Mouse (Mus musculus) 3134 (cell line): ENCODE data around the gene Trpm2.
"Not testable (repeated sequence)": the region's sequence is repeated elsewhere in the genome, so short reads cannot be mapped to it uniquely, and the experiment has no call there.

Experiments used
- DNase-seq: peaks from one replicate; pipeline ENCODE4 v3.0.0-alpha.2; 2011; ENCODE audit warnings: low spot score; ENCODE audit not compliant: insufficient read length; ENCODE audit errors: extremely low read depth

Trpm2 gene

DNA sequence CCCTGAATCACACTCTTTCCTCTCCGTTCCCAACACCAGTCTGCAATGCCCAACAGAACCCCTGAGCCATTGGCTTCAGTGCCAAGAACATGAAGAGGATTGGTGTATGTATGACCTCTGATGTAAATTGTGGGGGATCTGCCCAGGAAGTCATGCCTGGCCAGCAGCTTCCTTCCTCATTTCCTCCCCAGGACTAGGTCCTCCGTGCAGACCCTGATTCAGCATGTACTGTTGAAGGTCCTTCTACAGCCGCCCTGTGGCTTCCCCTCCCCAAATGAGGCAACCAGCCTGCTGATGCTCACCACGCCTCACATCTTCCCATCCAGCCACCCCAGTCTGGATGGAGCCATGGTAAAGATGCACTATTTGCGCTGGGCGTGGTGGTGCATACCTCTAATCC, at the start of gene Trpm2:
TSS of gene Trpm2 (minus strand) at position 83 of the 400 bp plus-strand sequence.
- DNase-seq, result no peak

DNA sequence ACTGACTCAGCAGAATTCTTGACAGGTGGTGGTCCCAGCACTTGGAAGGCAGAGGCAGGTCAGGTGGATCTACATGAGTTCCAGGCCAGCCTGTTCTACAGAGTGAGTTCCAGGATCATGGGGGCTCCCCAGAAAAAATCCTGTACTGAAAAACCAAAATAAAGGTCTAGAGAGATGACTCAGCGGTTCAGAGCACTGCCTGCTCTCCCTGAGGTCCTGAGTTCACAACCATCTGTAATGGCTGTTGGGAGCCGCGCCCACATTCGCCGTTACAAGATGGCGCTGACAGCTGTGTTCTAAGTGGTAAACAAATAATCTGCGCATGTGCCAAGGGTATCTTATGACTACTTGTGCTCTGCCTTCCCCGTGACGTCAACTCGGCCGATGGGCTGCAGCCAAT, 49.6 kb upstream of the Trpm2 start:
- not testable (repeated sequence) for DNase-seq

DNA sequence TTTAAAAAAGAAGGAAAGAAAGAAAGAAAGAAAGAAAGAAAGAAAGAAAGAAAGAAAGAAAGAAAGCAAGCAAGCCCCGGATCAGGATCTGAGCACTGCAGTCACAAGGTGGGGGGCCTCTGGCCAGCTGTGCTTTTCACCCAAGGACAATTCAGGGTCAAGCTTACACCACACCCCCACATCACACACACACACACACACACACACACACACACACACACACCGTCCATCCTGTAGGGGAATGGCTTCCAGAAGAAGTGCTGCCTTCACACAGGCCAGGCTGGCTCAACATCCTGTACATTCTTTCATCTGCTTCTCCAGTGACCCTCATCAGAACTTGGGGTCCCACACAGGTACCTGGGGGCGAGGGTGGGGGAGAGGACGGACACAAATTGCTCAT, 48.9 kb upstream of the Trpm2 start:
- no peak for DNase-seq

DNA sequence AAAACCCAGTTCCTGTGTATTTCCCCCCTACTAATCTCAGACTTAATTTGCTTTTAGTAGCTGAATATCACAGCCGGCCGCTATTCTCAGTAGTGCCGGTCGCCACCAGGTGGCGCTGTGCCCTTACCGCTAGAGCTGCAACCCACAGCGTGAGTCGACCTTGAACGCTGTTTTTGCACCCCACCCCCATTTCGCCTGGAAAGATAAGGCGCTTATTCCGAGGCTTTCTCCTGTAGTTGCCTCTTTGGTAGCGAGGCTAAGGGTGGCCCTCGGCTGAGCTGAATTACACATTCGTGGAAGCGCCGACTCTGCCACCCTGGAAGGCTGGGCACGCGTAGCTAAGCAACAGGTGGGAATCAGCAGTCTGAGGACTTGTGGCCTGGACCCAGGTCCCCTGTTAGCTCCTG, 48.4 kb upstream of the Trpm2 start:
- peak; percentile 67 for DNase-seq

DNA sequence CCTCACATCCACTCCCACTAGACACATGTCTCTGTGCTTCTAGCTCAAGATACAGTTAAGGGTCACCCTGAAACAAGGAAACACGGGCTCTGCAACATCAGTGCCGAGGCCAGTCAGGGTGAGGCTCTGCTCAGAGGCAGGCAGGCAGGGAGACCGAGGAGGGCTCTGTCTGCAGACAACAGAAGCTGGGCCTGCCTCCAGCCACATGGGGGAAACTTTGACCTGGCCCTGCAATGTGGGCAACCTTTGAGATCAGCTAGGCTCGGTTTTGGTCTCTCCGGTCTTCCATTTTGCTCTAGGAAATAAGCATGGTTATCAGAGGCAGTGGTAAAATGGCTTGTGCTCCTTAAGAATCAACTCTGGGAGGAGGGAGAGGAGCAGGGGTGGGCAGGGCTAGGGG, 46.0 kb upstream of the Trpm2 start:
- no peak for DNase-seq

DNA sequence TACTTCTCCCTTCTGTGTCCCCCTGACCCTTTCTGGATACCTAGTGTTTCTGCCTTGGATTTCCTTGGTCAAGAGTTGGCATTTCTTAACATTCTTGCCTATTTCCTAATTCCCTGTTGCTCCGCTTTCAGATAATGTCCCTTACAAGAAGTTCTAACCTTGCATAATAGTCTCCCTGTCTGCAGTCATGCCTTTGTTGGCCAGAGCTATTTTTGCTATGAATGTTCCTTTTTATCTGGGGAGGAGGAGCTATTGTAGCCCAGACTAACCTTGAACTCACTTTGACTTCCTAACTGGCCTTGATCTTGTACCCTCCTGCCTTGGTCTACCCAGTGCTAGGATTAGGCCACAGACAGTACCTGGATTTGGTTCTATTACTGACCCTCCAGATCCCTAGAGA, 45.1 kb upstream of the Trpm2 start:
- no peak for DNase-seq

DNA sequence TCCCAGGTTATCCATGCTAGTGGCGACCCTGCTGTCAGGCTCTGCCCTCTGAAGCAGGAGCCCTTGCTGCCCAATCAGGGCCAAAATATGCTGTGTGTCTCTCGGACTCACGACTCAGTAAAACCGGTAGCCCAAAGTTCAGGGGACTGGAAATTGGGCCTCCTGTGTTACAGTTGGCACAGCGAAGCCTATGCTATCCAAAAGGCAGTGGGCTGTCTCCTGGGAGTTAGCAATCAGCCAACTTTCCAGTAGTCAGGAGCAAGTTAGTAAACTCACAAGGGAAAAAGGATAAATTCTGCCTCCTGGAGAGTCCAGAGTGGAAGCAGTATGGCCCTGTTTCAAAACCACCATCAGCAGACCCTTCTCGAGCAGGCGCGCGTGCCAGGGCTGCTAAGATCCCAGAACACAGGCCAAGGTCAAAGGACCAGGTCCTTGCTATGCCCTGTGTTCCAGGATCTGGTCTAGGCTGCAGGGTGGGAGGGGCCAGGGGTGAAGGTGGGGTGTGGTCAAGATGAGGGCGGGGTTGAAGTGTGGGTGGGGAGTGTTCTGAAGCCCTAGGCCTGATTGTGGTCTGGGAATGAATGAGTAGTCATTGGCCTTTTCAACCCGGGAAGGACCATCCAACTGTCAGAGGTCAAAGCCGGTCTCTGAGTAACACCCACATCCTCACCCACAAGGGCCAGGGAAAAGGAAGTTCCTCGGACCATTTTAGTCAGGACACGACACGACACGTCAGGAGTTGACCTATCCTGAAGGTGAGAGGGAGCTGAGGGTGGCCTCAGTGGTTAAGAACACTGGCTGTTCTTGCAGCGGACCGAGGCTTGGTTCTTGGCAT, 42.5 kb upstream of the Trpm2 start:
- peak; percentile 34 for DNase-seq

DNA sequence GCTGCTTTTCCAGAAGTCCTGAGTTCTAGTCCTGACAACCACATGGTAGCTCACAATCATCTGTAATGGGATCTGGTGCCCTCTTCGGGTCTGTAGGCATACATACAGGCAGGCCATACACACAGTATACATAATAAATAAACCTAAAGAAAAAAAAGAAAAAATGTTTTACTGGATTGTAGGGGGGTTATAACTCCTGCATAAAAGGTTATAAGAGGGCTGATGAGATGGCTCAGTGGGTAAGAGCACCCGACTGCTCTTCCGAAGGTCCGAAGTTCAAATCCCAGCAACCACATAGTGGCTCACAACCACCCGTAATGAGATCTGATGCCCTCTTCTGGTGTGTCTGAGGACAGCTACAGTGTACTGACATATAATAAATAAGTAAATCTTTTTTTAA, 40.8 kb upstream of the Trpm2 start:
- DNase-seq, result not testable (repeated sequence)

DNA sequence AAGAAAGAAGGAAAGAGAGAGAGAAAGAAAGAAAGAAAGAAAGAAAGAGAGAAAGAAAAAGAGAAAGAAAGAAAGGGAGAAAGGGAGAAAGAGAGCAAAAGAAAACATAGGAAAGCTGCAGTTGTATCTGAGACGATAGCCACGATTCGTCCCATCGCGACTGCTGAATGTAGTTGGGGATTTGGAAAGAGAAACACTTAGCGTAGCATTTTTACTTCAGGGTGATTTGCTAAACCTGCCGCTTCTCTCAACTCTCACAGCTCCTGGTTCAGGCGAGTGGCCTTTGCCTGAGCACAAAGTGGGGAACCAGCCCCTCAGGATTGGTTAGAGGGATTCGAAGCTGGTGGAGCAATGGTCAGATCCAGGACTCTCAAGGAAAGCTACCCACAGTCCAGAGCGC, 40.0 kb upstream of the Trpm2 start:
- DNase-seq, result no peak

DNA sequence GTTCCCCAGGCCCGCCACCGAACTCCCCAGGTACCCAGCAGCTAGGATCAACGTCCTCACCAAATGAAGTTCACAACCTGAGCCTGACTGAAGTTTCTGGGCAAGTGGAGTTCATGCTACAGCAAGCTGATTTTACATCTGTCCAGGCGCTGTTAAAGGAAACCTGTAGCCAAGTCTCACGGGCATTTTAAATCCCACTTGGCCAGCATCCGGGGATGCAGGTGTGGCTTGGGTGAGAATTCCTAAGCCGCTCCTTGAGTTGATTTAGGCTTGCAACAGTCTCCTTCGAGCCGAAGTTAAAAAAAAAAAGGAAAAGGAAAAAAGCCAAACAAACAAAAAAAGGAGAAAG, 39.6 kb upstream of the Trpm2 start, which contains the start of gene Pfkl:
TSS of gene Pfkl (minus strand) at position 139 of the 349 bp plus-strand sequence.
- no peak for DNase-seq

DNA sequence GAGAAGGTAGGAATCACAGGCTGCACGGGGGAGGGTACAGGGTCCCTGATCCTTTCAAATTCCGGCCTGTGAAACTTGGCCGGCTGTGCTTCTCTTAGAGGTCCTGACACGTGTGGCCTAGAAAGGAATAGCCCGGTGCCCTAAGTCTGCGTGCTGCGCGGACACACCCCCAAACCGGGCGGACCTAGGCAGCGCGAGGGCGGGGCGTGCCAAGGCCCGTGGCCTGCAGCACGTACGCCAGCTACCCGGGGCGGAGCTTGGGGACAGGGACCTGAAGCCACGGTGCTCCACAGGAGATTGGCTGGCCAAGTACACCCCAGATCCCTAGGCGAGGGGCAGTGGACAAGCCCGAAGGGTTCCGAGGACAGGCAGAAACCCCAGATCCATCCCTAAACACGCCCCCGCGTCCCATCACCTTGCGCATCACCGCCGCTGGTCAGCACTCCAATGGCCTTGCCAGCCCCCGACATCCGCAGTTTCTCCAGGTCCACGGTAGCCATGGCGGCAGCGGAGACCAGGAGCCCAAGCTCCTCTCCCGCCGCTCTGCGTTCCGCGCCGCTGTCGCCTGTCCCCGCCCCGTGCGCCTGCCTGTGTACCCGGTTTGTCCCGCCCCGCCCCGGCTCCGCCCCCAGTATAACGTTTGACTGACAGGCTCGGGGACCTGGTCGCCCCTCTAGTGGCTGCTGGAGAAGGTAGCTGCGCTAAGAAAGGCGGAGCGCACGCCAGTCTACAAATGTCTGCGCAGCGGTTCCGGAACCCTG, 39.0 kb upstream of the Trpm2 start:
- peak; percentile 98 for DNase-seq

DNA sequence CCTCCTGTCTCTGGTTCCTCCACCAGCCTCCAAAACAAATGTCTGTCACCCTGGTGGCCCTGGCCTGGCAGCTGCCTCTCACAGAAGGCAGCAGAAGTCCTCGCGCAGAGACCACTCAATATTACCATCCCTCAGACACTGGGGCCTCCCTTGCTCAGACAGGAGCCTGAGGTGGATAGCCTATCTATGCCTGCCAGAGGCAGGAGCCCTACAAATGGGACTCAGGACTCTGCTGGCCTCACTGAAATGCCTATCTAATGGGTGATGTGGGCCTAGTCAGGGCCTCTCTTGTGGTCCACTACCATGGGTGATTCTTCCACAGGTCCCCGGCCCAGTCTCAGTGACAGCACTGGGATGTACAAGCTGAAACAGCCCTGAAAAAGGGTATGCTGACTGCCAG, 37.8 kb upstream of the Trpm2 start:
- no peak for DNase-seq

DNA sequence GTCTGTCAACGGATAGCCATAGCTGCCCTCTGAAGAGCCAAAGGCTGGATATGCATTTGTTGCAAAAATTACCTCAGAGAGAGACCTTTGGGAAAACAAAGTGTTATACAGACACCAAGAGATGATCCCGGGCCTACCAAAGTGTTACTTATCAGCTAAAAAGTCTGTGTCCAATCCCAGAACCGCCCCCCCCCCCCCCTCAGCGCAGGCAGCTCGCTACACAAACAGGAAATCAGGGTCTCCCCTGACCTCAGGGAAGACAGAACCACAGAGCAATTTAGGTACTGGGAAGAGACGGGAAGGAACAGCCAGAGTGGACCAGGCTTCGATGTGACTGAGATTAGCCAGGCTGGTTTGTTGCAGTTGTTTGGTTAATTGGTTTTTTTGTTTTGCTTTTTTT, 36.8 kb upstream of the Trpm2 start:
- no peak for DNase-seq

DNA sequence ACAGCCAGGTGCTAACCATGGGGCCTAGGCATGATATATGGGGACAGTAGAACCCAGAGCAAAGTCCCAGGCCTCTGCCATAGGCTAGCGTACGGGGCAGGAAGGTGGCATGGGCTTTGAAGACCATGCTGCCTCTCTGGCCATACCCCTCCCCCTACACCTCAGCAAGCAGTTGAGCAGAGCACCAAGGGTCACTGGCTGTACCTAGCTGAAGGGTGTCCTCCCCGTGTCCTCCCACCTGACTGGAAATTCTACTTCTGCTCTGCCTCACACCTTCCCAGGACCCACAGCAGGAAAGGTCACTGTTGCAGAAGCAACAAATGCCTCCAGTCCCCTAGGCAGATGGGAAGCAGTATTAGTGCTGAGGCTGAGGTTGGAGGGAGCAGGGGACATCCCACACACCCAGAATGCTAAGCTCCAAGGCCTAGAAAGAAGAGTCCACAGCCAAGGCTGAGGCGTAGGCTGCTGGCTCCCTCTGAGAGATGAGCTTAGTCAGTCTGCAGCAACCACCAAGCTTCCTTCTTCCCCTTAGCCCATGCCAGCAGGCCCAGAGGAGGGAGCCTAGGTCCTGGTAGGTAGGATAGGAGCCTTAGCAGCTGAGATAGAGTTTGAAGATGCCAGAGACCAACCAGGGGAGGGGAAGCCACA, 35.6 kb upstream of the Trpm2 start:
- DNase-seq, result no peak

DNA sequence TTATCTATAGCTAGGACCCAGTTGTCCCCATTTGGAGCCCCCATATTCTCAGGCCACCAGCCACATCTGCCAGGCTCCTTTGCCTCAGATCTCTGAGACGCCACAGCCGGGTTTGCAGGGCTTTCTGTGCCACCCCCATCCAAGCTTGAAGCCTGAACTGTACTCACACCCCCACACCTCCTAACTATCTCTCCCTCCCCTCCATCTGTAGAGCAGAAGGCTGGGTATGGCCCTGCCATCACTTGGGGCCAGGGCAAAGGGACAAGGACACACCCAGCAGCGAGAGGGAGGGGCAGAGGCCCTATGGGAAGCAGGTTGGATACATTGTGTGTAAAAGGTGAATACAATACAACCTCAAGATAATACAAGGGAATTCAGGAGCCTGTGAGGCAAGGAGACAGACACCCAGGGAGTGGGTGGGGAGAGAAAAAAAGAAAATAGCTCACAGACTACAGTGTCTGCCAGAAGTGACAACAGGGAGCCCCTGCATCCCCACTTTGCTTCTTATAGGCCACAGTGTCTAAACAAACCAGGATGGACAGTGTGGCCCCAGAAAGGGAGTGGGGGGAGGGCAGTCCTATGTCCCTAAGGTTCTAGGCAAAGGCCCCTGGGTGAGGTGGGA, 34.2 kb upstream of the Trpm2 start:
- no peak for DNase-seq

DNA sequence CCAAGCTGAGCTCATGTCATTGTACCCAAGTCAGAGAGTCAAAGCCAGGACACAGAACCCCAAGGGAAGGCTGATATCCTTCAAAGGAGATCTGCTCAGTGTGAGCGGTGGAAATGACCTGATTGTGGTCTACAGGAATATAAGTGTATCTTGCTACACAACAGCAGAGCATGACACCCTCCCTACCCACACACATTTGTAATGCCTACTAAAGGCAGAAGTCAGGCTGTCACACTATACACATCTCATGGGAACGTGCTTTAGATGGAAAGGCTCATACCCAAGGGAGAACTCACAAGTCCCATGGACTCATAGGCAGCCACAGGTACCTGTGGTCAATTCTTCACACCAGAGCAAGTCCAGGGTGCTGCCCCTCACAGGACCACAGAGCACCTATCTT, 32.0 kb upstream of the Trpm2 start:
- no peak for DNase-seq

DNA sequence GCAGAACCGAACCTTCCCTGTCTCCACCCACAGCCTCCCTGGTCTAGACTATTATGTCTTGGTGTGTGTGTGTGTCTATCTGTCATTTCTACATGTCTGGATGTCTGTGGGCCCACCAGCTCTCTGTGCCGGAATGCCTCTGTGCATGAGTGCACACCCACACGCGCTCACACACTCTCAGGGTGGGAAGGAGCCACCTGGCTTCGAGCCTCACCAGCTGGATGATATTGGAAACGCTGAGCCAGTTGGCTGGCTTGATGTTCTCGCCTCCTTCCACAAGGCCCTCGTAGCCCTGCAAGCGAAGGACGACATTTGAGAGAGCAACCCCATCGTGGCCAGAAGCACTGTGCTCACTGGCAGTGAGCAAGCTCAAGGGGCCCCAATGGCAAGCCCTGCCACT, 31.4 kb upstream of the Trpm2 start:
- no peak for DNase-seq

DNA sequence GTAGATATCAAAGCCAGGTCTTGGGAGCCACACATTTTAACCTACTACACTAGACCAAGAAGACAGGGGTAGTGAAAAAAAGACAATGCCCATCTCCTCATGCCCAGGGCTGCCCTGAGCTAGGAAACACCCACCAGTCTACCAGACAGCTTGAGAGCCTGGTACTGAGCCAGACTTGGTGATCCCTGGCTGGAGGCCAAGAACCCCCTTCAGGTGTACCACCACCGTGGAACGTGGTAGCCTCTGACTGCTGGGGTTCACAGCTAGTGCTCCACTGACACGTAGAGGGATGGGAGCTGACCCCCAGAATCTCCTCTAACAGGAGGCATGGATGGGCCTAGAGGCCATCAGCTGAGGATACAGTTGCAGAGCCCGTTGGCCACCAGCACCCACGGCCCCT, 29.8 kb upstream of the Trpm2 start:
- DNase-seq, result no peak

DNA sequence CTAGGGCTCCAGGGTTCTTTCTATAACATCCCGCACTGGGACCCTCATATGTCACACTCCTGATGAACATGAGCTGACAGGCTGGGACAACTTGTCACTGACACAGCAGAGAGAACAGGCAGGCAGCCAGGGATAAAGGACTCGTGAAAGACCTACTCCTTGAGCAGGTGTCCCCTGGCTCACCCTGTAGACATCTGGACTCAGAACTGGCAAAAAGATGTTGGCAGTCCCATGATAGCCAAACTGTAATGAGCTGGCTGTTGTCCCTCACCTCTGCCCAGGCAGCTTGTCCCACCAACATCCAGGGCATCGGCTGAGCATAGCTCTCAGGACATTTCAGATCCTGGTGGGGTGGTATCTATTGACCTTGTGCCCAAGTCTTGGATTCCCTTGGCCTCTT, 25.3 kb upstream of the Trpm2 start:
- DNase-seq, result no peak

DNA sequence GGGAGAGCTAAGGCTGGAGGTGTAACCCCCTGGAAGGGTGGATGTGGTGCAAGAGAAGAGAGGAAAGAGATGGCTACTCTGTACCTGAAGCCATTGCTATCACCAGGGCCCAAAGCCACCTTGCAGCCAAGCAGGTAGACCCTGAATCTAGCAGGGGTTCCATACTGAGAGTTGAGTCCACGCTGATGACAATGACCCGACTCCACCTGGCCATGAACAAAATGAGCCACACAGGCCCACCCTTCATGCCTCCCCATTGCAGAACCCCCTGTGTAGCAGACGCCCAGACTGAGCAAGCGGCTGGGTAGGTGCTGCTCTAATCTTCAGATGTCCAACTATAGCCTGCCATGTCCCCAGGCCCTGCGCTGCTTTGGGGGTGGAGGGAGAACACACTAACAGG, 15.4 kb upstream of the Trpm2 start:
- no peak for DNase-seq

DNA sequence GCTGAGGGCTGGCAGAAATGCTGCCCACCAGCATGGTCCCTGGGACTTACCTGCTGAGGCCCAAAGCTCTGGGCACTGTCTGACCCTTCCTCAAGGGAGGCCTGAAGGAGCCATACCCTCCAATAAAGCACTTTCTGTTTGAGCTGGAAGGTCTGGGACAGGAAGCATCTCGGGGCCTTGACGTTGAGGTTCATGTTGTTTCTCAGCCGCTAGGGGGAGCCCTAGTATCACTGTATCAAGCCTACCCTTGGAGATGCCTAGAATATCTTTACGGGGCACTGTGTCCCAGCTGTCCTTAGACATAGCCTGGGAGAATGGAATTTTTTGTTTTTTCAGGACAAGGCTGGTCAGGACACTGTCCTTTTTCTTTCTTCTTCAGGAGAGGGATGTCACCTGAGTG, 14.3 kb upstream of the Trpm2 start:
- no peak for DNase-seq
